Mouse (Mus musculus): ENCODE measurements around the gene Syne2.

DNA sequence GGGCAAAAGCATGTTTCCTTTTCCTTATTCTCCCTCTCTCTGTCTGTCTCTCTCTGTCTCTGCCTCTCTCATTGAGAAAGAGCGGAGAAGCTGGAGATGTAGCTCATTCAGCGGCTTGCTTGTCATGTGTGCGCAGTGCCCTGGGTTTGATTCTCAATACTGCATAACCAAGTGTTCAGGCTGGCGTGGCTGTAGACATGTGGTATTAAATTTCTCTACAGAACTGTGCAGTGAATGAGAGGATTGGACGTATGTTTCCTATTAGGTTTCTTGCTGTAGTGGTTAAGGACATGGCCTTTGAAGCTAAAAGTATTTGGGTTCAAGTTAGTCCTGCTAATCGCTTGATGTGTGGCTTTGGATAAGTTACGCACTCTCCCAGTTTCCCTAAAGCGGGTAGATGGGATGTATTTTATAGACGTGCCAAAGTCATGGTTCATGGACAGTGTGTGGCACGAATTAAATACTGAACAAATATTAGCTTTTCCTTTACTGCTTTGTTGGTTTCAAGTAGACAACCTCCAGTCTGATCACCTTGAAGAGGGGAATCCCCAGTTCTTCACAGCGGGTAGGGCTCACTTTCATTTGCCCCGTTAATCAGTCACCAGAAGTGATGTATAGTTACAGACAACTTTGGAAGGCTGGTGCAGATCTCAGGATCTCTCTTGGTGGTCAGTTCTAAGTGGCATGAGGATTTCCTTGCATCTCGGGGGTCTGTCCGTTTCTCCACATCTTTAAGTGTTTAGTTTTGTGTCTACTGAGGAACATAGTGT, 16.2 kb downstream of the Syne2 start:
- TF ChIP-seq CTCF (conservative IDR thresholded peaks at IDR 0.05; ENCODE audit: low read length) (no peak), NANOG (IDR thresholded peaks at IDR 0.05; ENCODE audit: borderline replicate concordance, low read length) (no peak), POU5F1 (IDR thresholded peaks at IDR 0.05; ENCODE audit: borderline replicate concordance, low read length) (no peak)

Measured in E14TG2a.4 (cell line).